Mouse (Mus musculus) telencephalon, adult 2 months (tissue): ENCODE data around the gene Kiss1r.

Experiments
- DNase-seq: peaks from one replicate; pipeline ENCODE4 v3.0.0-alpha.2; 2011; ENCODE audit warnings: low read depth, low spot score

Gene Kiss1r

GRCm38 (mm10) chr10:79924998-79925784, 8.4 kb downstream of the Kiss1r start:
- no peak for DNase-seq

- DNase-seq, result no peak
Observed at GRCm38 (mm10) chr10:79925785-79926490, 9.2 kb downstream of the Kiss1r start.

- DNase-seq, result peak; percentile 84
Observed at GRCm38 (mm10) chr10:79926491-79927323, 9.9 kb downstream of the Kiss1r start, which contains the start of gene Arid3a. TSS of gene Arid3a (plus strand) at chr10:79927043.

GRCm38 (mm10) chr10:79927324-79928029, 10.7 kb downstream of the Kiss1r start:
- DNase-seq, result no peak

- no peak for DNase-seq
Observed at GRCm38 (mm10) chr10:79928030-79928694, 11.4 kb downstream of the Kiss1r start.

GRCm38 (mm10) chr10:79928907-79929701, 12.3 kb downstream of the Kiss1r start:
- no peak for DNase-seq

GRCm38 (mm10) chr10:79929967-79930825, 13.4 kb downstream of the Kiss1r start:
- no peak for DNase-seq

GRCm38 (mm10) chr10:79930826-79931186, 14.0 kb downstream of the Kiss1r start:
- no peak for DNase-seq

GRCm38 (mm10) chr10:79931797-79932196, 15.0 kb downstream of the Kiss1r start:
- no peak for DNase-seq

- DNase-seq, result no peak
Observed at GRCm38 (mm10) chr10:79932736-79933135, 16.0 kb downstream of the Kiss1r start.

- no peak for DNase-seq
Observed at GRCm38 (mm10) chr10:79933145-79933679, 16.4 kb downstream of the Kiss1r start.

GRCm38 (mm10) chr10:79933861-79934260, 17.1 kb downstream of the Kiss1r start:
- DNase-seq, result no peak

- DNase-seq, result no peak
Observed at GRCm38 (mm10) chr10:79934272-79934721, 17.5 kb downstream of the Kiss1r start.

GRCm38 (mm10) chr10:79934794-79935569, 18.2 kb downstream of the Kiss1r start:
- no peak for DNase-seq

- DNase-seq, result no peak
Observed at GRCm38 (mm10) chr10:79936284-79936910, 19.6 kb downstream of the Kiss1r start.

- DNase-seq, result no peak
Observed at GRCm38 (mm10) chr10:79936911-79937441, 20.2 kb downstream of the Kiss1r start.
